Mouse (Mus musculus) MEL (cell line): Measurements from ENCODE around the gene Slc12a6. TPM values are rescaled to one million over a fixed set of nuclear protein-coding genes. Genes with fewer than 3 reads are reported as not detected.

Source experiments
- DNase-seq: peaks from one replicate; pipeline ENCODE4 v3.0.0; 2011; ENCODE audit warnings: low read depth, low spot score
- H3K27ac ChIP-seq: 2 replicates; pipeline ENCODE4 v1.5.1; 2012; ENCODE audit warnings: low read depth, mild to moderate bottlenecking, control low read depth, low read length, moderate library complexity; ENCODE audit not compliant: control insufficient read depth
- H3K27me3 ChIP-seq, 2 experiments: fragments of 150-350 bp in 1 of 2; sonication (generic) in 1 of 2; 2 replicates each; pipeline ENCODE4 v1.6.1; 2012; ENCODE audit warnings: low read length in 2 of 2, mild to moderate bottlenecking in 2 of 2, improper control_type of control experiment in 1 of 2, moderate library complexity in 1 of 2; ENCODE audit not compliant: insufficient read depth in 2 of 2, control insufficient read depth in 1 of 2
- H3K36me3 ChIP-seq, 2 experiments: 2 replicates each; pipeline ENCODE4 v1.6.1; 2012 to 2014; ENCODE audit warnings: low read length in 2 of 2, improper control_type of control experiment in 1 of 2, inconsistent platforms in 1 of 2, mild to moderate bottlenecking in 1 of 2; ENCODE audit not compliant: insufficient read depth in 2 of 2, control insufficient read depth in 1 of 2
- H3K4me1 ChIP-seq, 2 experiments: fragments of 150-350 bp in 1 of 2; sonication (generic) in 1 of 2; 2 replicates each; pipeline ENCODE4 v1.6.1; 2012; ENCODE audit warnings: low read length in 2 of 2, improper control_type of control experiment in 1 of 2, mild to moderate bottlenecking in 1 of 2; ENCODE audit not compliant: insufficient read depth in 2 of 2, control insufficient read depth in 1 of 2
- H3K4me3 ChIP-seq, 2 experiments: fragments of 150-350 bp in 1 of 2; sonication (generic) in 1 of 2; 2 replicates each; pipeline ENCODE4 v1.5.1; 2012; ENCODE audit warnings: low read depth in 2 of 2, low read length in 2 of 2, mild to moderate bottlenecking in 2 of 2, moderate library complexity in 2 of 2, control low read depth in 1 of 2, improper control_type of control experiment in 1 of 2; ENCODE audit not compliant: control insufficient read depth in 1 of 2, insufficient read depth in 1 of 2
- H3K79me2 ChIP-seq: 2 replicates; pipeline ENCODE4 v1.6.1; 2012; ENCODE audit warnings: mild to moderate bottlenecking, low read length, moderate library complexity; ENCODE audit not compliant: control insufficient read depth, poor library complexity, insufficient read depth
- H3K9ac ChIP-seq: 2 replicates; pipeline ENCODE4 v1.6.1; 2012; ENCODE audit warnings: low read depth, mild to moderate bottlenecking, control low read depth, low read length, moderate library complexity; ENCODE audit not compliant: control insufficient read depth, poor library complexity, severe bottlenecking
- H3K9me3 ChIP-seq: fragments of 150-350 bp; sonication (generic); replicated peaks from 2 replicates; pipeline ENCODE4 v1.6.1; 2012; ENCODE audit warnings: mild to moderate bottlenecking, low read length, improper control_type of control experiment, moderate library complexity; ENCODE audit not compliant: insufficient read depth
- BHLHE40 ChIP-seq: IDR thresholded peaks from 2 replicates; pipeline ENCODE4 v1.6.1; 2012; ENCODE audit warnings: low read depth, mild to moderate bottlenecking, inconsistent platforms, low read length, improper control_type of control experiment, borderline replicate concordance
- CHD1 ChIP-seq: IDR thresholded peaks from 2 replicates; pipeline ENCODE4 v1.6.1; 2012; ENCODE audit warnings: low read depth, mild to moderate bottlenecking, inconsistent platforms, low read length, improper control_type of control experiment
- CHD2 ChIP-seq: IDR thresholded peaks from 2 replicates; pipeline ENCODE4 v1.6.1; 2011; ENCODE audit warnings: low read length, improper control_type of control experiment
- CTCF ChIP-seq, 3 experiments: IDR thresholded peaks in 2 of 3; conservative IDR thresholded peaks in 1 of 3; 2 replicates each; pipeline ENCODE4 v1.5.1; 2011 to 2012; ENCODE audit warnings: low read length in 3 of 3, low read depth in 2 of 3, mild to moderate bottlenecking in 2 of 3, improper control_type of control experiment in 1 of 3, inconsistent platforms in 1 of 3, mixed read lengths in 1 of 3, moderate library complexity in 1 of 3; ENCODE audit not compliant: control insufficient read depth in 1 of 3, insufficient read depth in 1 of 3, poor library complexity in 1 of 3, severe bottlenecking in 1 of 3
- E2F4 ChIP-seq: IDR thresholded peaks from 2 replicates; pipeline ENCODE4 v1.6.1; 2011; ENCODE audit warnings: low read depth, low read length, improper control_type of control experiment, borderline replicate concordance
- ELF1 ChIP-seq: IDR thresholded peaks from 2 replicates; pipeline ENCODE4 v1.6.1; 2014; ENCODE audit warnings: low read depth, mild to moderate bottlenecking, inconsistent platforms, low read length, improper control_type of control experiment, moderate library complexity
- EP300 ChIP-seq, 2 experiments: IDR thresholded peaks; 2 replicates each; pipeline ENCODE4 v1.6.1; 2011; ENCODE audit warnings: improper control_type of control experiment in 2 of 2, low read length in 2 of 2, low read depth in 1 of 2, mild to moderate bottlenecking in 1 of 2
- ETS1 ChIP-seq: IDR thresholded peaks from 2 replicates; pipeline ENCODE4 v1.6.1; 2012; ENCODE audit warnings: low read depth, mild to moderate bottlenecking, inconsistent platforms, low read length, improper control_type of control experiment, moderate library complexity
- GABPA ChIP-seq: IDR thresholded peaks from 2 replicates; pipeline ENCODE4 v1.6.1; 2012; ENCODE audit warnings: low read depth, mild to moderate bottlenecking, inconsistent platforms, low read length, improper control_type of control experiment, moderate library complexity
- GATA1 ChIP-seq: IDR thresholded peaks from 2 replicates; pipeline ENCODE4 v1.6.1; 2011; ENCODE audit warnings: low read depth, low read length, improper control_type of control experiment
- HCFC1 ChIP-seq: IDR thresholded peaks from 2 replicates; pipeline ENCODE4 v1.6.1; 2012; ENCODE audit warnings: low read depth, mild to moderate bottlenecking, inconsistent platforms, low read length, improper control_type of control experiment, moderate library complexity
- JUND ChIP-seq: IDR thresholded peaks from 2 replicates; pipeline ENCODE4 v1.6.1; 2011; ENCODE audit warnings: low read depth, mild to moderate bottlenecking, improper control_type of control experiment, low read length
- KAT2A ChIP-seq: conservative IDR thresholded peaks from 2 replicates; pipeline ENCODE4 v1.6.1; 2012; ENCODE audit warnings: low read depth, low read length, improper control_type of control experiment, inconsistent platforms
- MAFK ChIP-seq: IDR thresholded peaks from 2 replicates; pipeline ENCODE4 v1.6.1; 2011; ENCODE audit warnings: low read depth, mild to moderate bottlenecking, low read length, improper control_type of control experiment, borderline replicate concordance
- MAX ChIP-seq: IDR thresholded peaks from 2 replicates; pipeline ENCODE4 v1.6.1; 2011; ENCODE audit warnings: low read length, improper control_type of control experiment
- MAZ ChIP-seq: IDR thresholded peaks from 2 replicates; pipeline ENCODE4 v1.6.1; 2012; ENCODE audit warnings: low read depth, mild to moderate bottlenecking, inconsistent platforms, low read length, improper control_type of control experiment
- MXI1 ChIP-seq: IDR thresholded peaks from 2 replicates; pipeline ENCODE4 v1.6.1; 2011; ENCODE audit warnings: mild to moderate bottlenecking, low read depth, low read length, improper control_type of control experiment
- MYB ChIP-seq: IDR thresholded peaks from 2 replicates; pipeline ENCODE4 v1.6.1; 2011; ENCODE audit warnings: mild to moderate bottlenecking, low read depth, low read length, improper control_type of control experiment
- NELFE ChIP-seq: IDR thresholded peaks from 2 replicates; pipeline ENCODE4 v1.6.1; 2011; ENCODE audit warnings: low read depth, low read length, improper control_type of control experiment
- NRF1 ChIP-seq: IDR thresholded peaks from 2 replicates; pipeline ENCODE4 v1.6.1; 2014; ENCODE audit warnings: low read depth, mild to moderate bottlenecking, inconsistent platforms, low read length, improper control_type of control experiment, moderate library complexity; ENCODE audit not compliant: poor library complexity, insufficient read depth, severe bottlenecking
- POLR2A ChIP-seq, 2 experiments: IDR thresholded peaks; 2 replicates each; pipeline ENCODE4 v1.6.1; 2011 to 2012; ENCODE audit warnings: low read length in 2 of 2, mild to moderate bottlenecking in 2 of 2, control low read depth in 1 of 2, improper control_type of control experiment in 1 of 2, low read depth in 1 of 2, moderate library complexity in 1 of 2; ENCODE audit not compliant: control insufficient read depth in 1 of 2, insufficient read depth in 1 of 2, poor library complexity in 1 of 2
- POLR2AphosphoS2 ChIP-seq: IDR thresholded peaks from 2 replicates; pipeline ENCODE4 v1.6.1; 2011; ENCODE audit warnings: low read length, improper control_type of control experiment
- POLR2AphosphoS5 ChIP-seq: IDR thresholded peaks from 2 replicates; pipeline ENCODE4 v1.6.1; 2012; ENCODE audit warnings: low read depth, borderline replicate concordance, mild to moderate bottlenecking, inconsistent platforms, low read length, moderate library complexity, mixed read lengths
- RAD21 ChIP-seq: IDR thresholded peaks from 2 replicates; pipeline ENCODE4 v1.6.1; 2011; ENCODE audit warnings: mild to moderate bottlenecking, low read depth, low read length, improper control_type of control experiment
- RCOR1 ChIP-seq: IDR thresholded peaks from 2 replicates; pipeline ENCODE4 v1.6.1; 2012; ENCODE audit warnings: low read depth, mild to moderate bottlenecking, inconsistent platforms, low read length, improper control_type of control experiment
- SIN3A ChIP-seq: IDR thresholded peaks from 2 replicates; pipeline ENCODE4 v1.6.1; 2012; ENCODE audit warnings: low read length, improper control_type of control experiment, inconsistent platforms
- SMC3 ChIP-seq: IDR thresholded peaks from 2 replicates; pipeline ENCODE4 v1.6.1; 2011; ENCODE audit warnings: low read depth, low read length, improper control_type of control experiment
- TBP ChIP-seq: IDR thresholded peaks from 2 replicates; pipeline ENCODE4 v1.8.0; 2011; ENCODE audit warnings: low read depth, low read length, improper control_type of control experiment
- TCF12 ChIP-seq: IDR thresholded peaks from 2 replicates; pipeline ENCODE4 v1.6.1; 2014; ENCODE audit warnings: low read depth, mild to moderate bottlenecking, inconsistent platforms, low read length, improper control_type of control experiment, moderate library complexity
- UBTF ChIP-seq: IDR thresholded peaks from 2 replicates; pipeline ENCODE4 v1.6.1; 2012; ENCODE audit warnings: low read depth, mild to moderate bottlenecking, inconsistent platforms, low read length, improper control_type of control experiment, moderate library complexity, borderline replicate concordance; ENCODE audit not compliant: insufficient read depth
- USF1 ChIP-seq: IDR thresholded peaks from 2 replicates; pipeline ENCODE4 v1.6.1; 2014; ENCODE audit warnings: low read depth, mild to moderate bottlenecking, inconsistent platforms, low read length, improper control_type of control experiment, moderate library complexity
- USF2 ChIP-seq, 2 experiments: IDR thresholded peaks; 2 replicates each; pipeline ENCODE4 v1.6.1; 2011 to 2012; ENCODE audit warnings: improper control_type of control experiment in 2 of 2, low read length in 2 of 2, borderline replicate concordance in 1 of 2, inconsistent platforms in 1 of 2, low read depth in 1 of 2, mild to moderate bottlenecking in 1 of 2; ENCODE audit not compliant: insufficient read depth in 1 of 2
- ZKSCAN1 ChIP-seq: IDR thresholded peaks from 2 replicates; pipeline ENCODE4 v1.6.1; 2012; ENCODE audit warnings: low read depth, mild to moderate bottlenecking, inconsistent platforms, low read length, improper control_type of control experiment, moderate library complexity
- ZMIZ1 ChIP-seq: IDR thresholded peaks from 2 replicates; pipeline ENCODE4 v1.6.1; 2012; ENCODE audit warnings: low read depth, mild to moderate bottlenecking, inconsistent platforms, low read length, improper control_type of control experiment, moderate library complexity
- ZNF384 ChIP-seq: IDR thresholded peaks from 2 replicates; pipeline ENCODE4 v1.6.1; 2012; ENCODE audit warnings: low read depth, mild to moderate bottlenecking, inconsistent platforms, low read length, improper control_type of control experiment
- polyA plus RNA-seq, 2 experiments: library from polyadenylated mRNA; stranded (reverse) in 1 of 2; unstranded in 1 of 2; fragments of >175 nt in 1 of 2; fragments of >200 nt in 1 of 2; gene quantifications; 2 replicates each; pipeline versions ENCODE4 v1.2.1 to v1.2.4; 2012; ENCODE audit warnings: low replicate concordance in 2 of 2, low read depth in 1 of 2; ENCODE audit not compliant: insufficient read length in 2 of 2, insufficient read depth in 1 of 2, missing spikeins in 1 of 2
- total RNA-seq: library from RNA; depleted of rRNA; stranded (reverse); fragments of 300-350 nt; gene quantifications from 2 replicates; pipeline ENCODE4 v1.2.3, GENCODE M21; 2012

Gene Slc12a6
- total and polyA plus RNA-seq, 3 experiments, result 20.4 to 21.2 TPM; not detected in 1

GRCm38 (mm10) chr2:112261748-112262653, 3.6 kb upstream of the Slc12a6 start, which contains the start of gene Nop10:
Nop10 (plus strand) TSS chr2:112261926.
- Histone ChIP-seq H3K27me3 (no peaks in the 10 kb centered on the region), H3K9me3 (no peaks in the 10 kb centered on the region), H3K4me1 (peaks cover 5 to 8% of the 10 kb centered on the region in 2 experiments; a peak in 2 of 4 replicates), H3K9ac (peak within 1 kb of the TSS; percentile 86), H3K36me3 (peaks cover 3 to 15% of the 10 kb centered on the region in 2 experiments; a peak in 3 of 4 replicates), H3K79me2 (peaks cover 27% of the 10 kb centered on the region), H3K4me3 (peak within 1 kb of the TSS; percentile 79 to 91), H3K27ac (peak within 1 kb of the TSS; percentile 97)
- DNase-seq, result peak; percentile 97
- TF ChIP-seq RAD21 (peak; percentile 30), POLR2AphosphoS2 (peak; percentile 99), BHLHE40 (peak; percentile 61; the same call in 1 of the 2 replicates), MYB (no peak), KAT2A (peak; percentile 93), SIN3A (peak; percentile 99), POLR2AphosphoS5 (peak; percentile 91; the same call in 1 of the 2 replicates), NRF1 (peak; percentile 69), TBP (peak; percentile 95), POLR2A (IDR thresholded peaks at IDR 0.05; ENCODE audit: control insufficient read depth in 1 of 2, insufficient read depth in 1 of 2, low read depth in 1 of 2, low read length in 2 of 2, poor library complexity in 1 of 2) (peak; percentile 90 to 99), ETS1 (no peak; the same call in none of the 2 replicates), SMC3 (peak; percentile 53), HCFC1 (peak; percentile 99), MAX (peak; percentile 88), RCOR1 (0 out of 2 replicates have a peak, but pooled peaks have one; percentile 6), JUND (no peak), E2F4 (no peak), ZKSCAN1 (no peak), UBTF (no peak), CHD1 (peak; percentile 90; the same call in 1 of the 2 replicates), NELFE (peak; percentile 100), ELF1 (peak; percentile 93), ZNF384 (no peak), MAZ (no peak), TCF12 (peak; percentile 77), ZMIZ1 (peak; percentile 98), EP300 (IDR thresholded peaks at IDR 0.05; ENCODE audit: low read depth in 1 of 2, low read length in 2 of 2) (peak; percentile 9 to 13; a peak in 1 of 4 replicates), CTCF (IDR thresholded peaks at IDR 0.05 in 2 of 3, conservative IDR thresholded peaks at IDR 0.05 in 1 of 3; ENCODE audit: control insufficient read depth in 1 of 3, insufficient read depth in 1 of 3, low read depth in 2 of 3, low read length in 3 of 3, poor library complexity in 1 of 3, severe bottlenecking in 1 of 3) (peak; percentile 63 to 94 (median 93); a peak in 5 of 6 replicates), USF2 (IDR thresholded peaks at IDR 0.05; ENCODE audit: borderline replicate concordance in 1 of 2, insufficient read depth in 1 of 2, low read depth in 1 of 2, low read length in 2 of 2) (no peak), GATA1 (peak; percentile 59; the same call in 1 of the 2 replicates), GABPA (no peak), USF1 (peak; percentile 80), CHD2 (no peak), MAFK (no peak), MXI1 (peak; percentile 96)
